Mouse (Mus musculus) intestine, postnatal 0 days (tissue): ENCODE measurements around the gene Ndufaf2. TPM values are rescaled to one million over a fixed set of nuclear protein-coding genes. Genes with fewer than 3 reads are reported as not detected.
A peak's percentile ranks its signal among the peaks of the same experiment; 100 is the strongest.

Experiments used
- ATAC-seq: fragments of 200-750 bp; cut with Nextera tagmentation; 2 replicates; pipeline ENCODE4 v1.8.0; 2017; ENCODE audit warnings: mild to moderate bottlenecking, moderate TSS enrichment, moderate library complexity
- H3K27ac ChIP-seq: fragments of 300-500 bp; sonication (generic); 2 replicates; pipeline ENCODE4 v1.5.1; 2014; ENCODE audit warnings: mild to moderate bottlenecking, low read depth, low read length, moderate library complexity
- H3K27me3 ChIP-seq: fragments of 300-500 bp; sonication (generic); replicated peaks from 2 replicates; pipeline ENCODE4 v1.6.1; 2014; ENCODE audit warnings: low read length, mixed read lengths; ENCODE audit not compliant: control insufficient read depth, insufficient read depth
- H3K36me3 ChIP-seq: fragments of 300-500 bp; sonication (generic); 2 replicates; pipeline ENCODE4 v1.6.1; 2014; ENCODE audit warnings: mild to moderate bottlenecking, moderate library complexity; ENCODE audit not compliant: control insufficient read depth, insufficient read depth
- H3K4me1 ChIP-seq: fragments of 300-500 bp; sonication (generic); replicated peaks from 2 replicates; pipeline ENCODE4 v1.6.1; 2014; ENCODE audit warnings: antibody characterized with exemption, low read length, mixed read lengths; ENCODE audit not compliant: control insufficient read depth, insufficient read depth
- H3K4me2 ChIP-seq: fragments of 300-500 bp; sonication (generic); replicated peaks from 2 replicates; pipeline ENCODE4 v1.6.1; 2014; ENCODE audit warnings: low read depth, mild to moderate bottlenecking, moderate library complexity
- H3K4me3 ChIP-seq: fragments of 300-500 bp; sonication (generic); 2 replicates; pipeline ENCODE4 v1.5.1; 2014; ENCODE audit warnings: low read depth, low read length
- H3K9ac ChIP-seq: fragments of 300-500 bp; sonication (generic); 2 replicates; pipeline ENCODE4 v1.6.1; 2014; ENCODE audit warnings: mild to moderate bottlenecking, low read depth, low read length
- H3K9me3 ChIP-seq: fragments of 300-500 bp; sonication (generic); 2 replicates; pipeline ENCODE4 v1.6.1; 2016; ENCODE audit warnings: mixed run types; ENCODE audit not compliant: control insufficient read depth
- CTCF ChIP-seq: sonication (generic); IDR thresholded peaks from 2 replicates; pipeline ENCODE4 v1.5.1; 2016; ENCODE audit warnings: low read depth, mild to moderate bottlenecking, control low read depth, antibody characterized with exemption, moderate library complexity
- WGBS: fragments of 180-500 bp; shearing (Covaris S2); extraction: QIAGEN DNeasy Blood & Tissue Kit; methylation state at CpG from one replicate; pipeline ENCODE4 v1.1.7; 2014; 5-methylcytosine and 5-hydroxymethylcytosine counted together
- polyA plus RNA-seq: library from polyadenylated mRNA; unstranded; fragments of >200 nt; fragmentation: Nextera tagmentation; extraction: Ambion mirVana; gene quantifications from 2 replicates; pipeline ENCODE4 v1.2.1, GENCODE M21; 2015

The Ndufaf2 gene
- polyA plus RNA-seq, 1 experiment from 2014 or later, result 39.2 TPM

DNA sequence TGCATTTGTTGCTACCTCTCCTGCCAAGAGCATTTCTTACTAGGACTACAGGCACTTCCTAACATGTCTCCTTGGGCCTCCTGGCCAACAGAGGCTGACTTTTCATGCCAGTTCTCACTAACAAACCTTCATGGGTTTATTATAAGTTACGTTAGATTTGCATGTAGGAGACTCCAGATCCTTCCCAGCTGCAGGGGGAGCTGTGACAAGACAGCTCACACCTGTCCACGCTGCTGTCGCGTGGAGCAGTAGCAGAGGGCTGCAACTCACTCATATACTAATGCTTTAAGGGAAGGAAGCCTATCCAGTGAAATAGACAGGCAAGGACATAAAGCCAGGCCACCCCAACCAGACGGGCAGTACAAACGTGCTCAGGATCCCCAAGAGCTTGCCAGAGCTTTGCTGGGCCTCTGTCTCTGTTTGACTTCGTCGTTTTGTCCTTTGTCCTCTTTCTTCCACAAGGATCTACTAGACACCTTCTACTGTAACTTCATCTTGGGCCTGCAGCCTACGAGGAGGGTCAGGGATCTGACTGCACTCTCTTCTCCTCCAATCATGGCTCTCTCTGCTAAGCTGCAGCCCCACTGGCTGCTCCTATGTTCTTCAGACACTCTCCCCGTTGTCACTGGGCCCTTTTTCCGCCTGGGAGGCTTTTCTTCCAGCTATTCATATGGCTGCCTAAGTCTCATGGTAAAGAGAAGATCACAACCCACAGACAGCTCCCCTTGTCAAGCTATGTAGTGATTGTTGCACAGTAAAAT is 94.9 kb downstream of the Ndufaf2 start:
- 74% methylated on average over 11 of the region's 11 CpGs for WGBS

DNA sequence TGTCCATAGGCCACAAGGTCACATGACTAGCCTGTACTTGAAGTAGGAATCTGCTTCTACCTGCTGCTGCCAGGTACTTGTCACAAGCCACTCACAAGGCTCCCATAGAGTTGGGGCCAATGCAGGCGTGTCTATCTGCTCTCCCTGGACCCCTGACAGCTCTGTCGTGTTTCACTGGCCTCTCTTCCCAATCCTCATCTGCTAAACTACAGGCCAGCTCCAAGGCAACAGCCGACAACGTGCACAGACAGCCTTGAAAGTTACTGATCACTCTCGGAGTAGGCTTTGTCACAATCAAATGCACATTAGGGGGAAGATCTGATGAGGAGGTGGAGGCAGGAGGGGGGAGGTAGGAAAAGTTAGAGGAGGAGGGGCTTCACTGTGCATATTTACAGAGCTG is 95.5 kb downstream of the Ndufaf2 start:
- TF ChIP-seq CTCF, result no peak
- no peaks in the 10 kb centered on the region for H3K36me3 ChIP-seq
- H3K9me3 ChIP-seq, result no peaks in the 10 kb centered on the region
- H3K4me3 ChIP-seq, result no peak overlapping the region
- H3K27ac ChIP-seq, result no peak overlapping the region
- H3K4me1 ChIP-seq, result no peaks in the 10 kb centered on the region
- no peaks in the 10 kb centered on the region for H3K27me3 ChIP-seq
- WGBS, result 57% methylated on average over 5 of the region's 5 CpGs
- no peak for ATAC-seq
- H3K9ac ChIP-seq, result no peak overlapping the region
- no peak overlapping the region for H3K4me2 ChIP-seq

More for the DNA sequence above, 94.9 kb downstream of the Ndufaf2 start:
- no peaks in the 10 kb centered on the region for H3K27me3 ChIP-seq
- H3K9ac ChIP-seq, result no peak overlapping the region
- ATAC-seq, result no peak
- no peaks in the 10 kb centered on the region for H3K9me3 ChIP-seq
- H3K36me3 ChIP-seq, result no peaks in the 10 kb centered on the region
- no peaks in the 10 kb centered on the region for H3K4me1 ChIP-seq
- 0 out of 2 replicates have a peak, but pooled peaks have one; percentile 12 for TF ChIP-seq CTCF
- no peak overlapping the region for H3K4me3 ChIP-seq
- H3K4me2 ChIP-seq, result no peak overlapping the region
- H3K27ac ChIP-seq, result no peak overlapping the region

DNA sequence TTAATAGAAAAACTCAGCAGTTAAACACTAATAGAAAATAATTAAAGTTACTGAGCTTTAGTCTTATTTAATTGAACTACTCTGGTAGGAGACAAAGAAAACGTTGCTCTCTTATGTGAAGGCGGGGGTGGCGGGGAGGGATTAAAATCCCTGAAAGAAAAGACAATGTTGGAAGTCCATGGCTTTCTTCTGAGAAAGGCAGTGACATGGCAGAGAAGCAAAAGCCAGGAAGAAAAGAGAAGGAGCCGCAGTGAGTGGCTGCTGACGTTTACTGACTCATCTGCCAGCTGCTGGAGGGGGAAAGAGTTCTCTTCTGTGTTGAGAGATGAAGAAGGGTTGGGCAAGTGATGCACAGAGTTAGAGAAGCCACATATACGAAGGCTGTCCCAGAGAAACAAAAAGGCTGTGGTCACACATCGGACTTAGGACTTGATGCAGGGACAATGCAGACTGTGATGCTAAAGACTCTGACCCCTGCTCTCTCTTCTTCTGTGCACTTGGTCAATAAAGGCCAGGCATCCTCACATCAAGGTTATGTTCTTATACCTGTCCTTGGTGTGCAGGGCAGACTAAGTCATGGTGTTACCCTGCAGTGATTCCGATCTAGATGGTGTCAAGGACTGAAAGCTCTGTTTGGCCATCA is 97.4 kb downstream of the Ndufaf2 start:
- H3K4me3 ChIP-seq, result no peak overlapping the region
- H3K4me2 ChIP-seq, result no peak overlapping the region
- no peak overlapping the region for H3K9ac ChIP-seq
- no peaks in the 10 kb centered on the region for H3K9me3 ChIP-seq
- H3K27me3 ChIP-seq, result no peaks in the 10 kb centered on the region
- WGBS, result 70% methylated on average over 8 of the region's 8 CpGs
- no peak overlapping the region for H3K27ac ChIP-seq
- H3K4me1 ChIP-seq, result no peaks in the 10 kb centered on the region
- TF ChIP-seq CTCF, result no peak
- no peak for ATAC-seq
- H3K36me3 ChIP-seq, result no peaks in the 10 kb centered on the region

DNA sequence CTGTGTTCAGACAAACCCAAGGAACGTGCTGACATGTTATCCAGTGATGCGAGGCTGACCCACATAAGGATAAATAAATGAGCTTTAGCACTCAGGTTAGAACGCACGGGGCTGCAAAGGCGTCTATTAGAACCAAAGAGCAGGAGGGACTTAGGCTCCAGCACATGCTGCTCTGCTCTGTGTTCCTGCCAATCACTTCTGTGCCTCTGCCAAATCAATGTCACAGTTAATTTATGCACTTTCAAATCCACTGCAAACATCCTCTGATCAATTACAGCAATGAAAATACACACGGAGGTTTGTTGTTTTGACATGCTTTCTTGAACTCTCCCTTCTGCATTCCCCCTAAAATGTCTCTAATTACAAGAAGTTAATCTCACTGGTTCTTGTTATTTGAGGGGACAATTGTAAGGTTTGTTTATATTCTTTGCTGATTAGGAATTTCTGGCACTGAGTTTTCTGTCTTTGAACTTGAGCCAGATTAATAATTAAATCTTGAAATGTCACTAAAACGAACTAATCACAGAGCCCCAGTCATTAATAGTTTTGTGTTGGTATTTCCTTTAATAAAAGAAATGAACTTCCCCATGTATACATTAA is 98.0 kb downstream of the Ndufaf2 start:
- Histone ChIP-seq H3K9ac (no peak overlapping the region), H3K9me3 (no peaks in the 10 kb centered on the region), H3K36me3 (no peaks in the 10 kb centered on the region), H3K27me3 (no peaks in the 10 kb centered on the region), H3K27ac (no peak overlapping the region), H3K4me2 (no peak overlapping the region), H3K4me3 (no peak overlapping the region), H3K4me1 (no peaks in the 10 kb centered on the region)
- no peak for TF ChIP-seq CTCF
- WGBS, result 56% methylated on average over 7 of the region's 7 CpGs
- no peak for ATAC-seq

DNA sequence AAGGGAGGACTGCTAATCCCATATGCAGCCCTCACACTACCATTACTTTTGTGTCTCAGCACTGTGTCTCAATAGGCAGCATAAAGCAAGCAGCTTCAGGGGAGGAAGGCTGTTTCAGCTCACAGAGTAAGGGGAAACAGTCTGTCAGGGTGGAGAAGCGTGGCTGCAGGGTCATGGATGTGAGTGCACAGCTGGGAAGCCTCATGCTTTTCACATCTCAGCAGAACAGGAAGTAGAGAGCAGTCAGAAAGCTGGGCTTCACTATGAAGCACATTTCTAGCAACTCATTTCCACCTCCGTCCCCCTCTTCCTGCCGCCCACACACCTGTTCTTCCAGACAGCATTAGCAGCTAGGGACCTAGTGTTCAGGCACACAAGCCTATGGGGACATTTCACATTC is 101.5 kb downstream of the Ndufaf2 start:
- Histone ChIP-seq H3K9me3 (no peaks in the 10 kb centered on the region), H3K4me1 (no peaks in the 10 kb centered on the region), H3K4me2 (no peak overlapping the region), H3K9ac (no peak overlapping the region), H3K4me3 (no peak overlapping the region), H3K27me3 (no peaks in the 10 kb centered on the region), H3K27ac (no peak overlapping the region), H3K36me3 (no peaks in the 10 kb centered on the region)
- no peak for ATAC-seq
- TF ChIP-seq CTCF, result no peak
- 60% methylated on average over 3 of the region's 3 CpGs for WGBS

DNA sequence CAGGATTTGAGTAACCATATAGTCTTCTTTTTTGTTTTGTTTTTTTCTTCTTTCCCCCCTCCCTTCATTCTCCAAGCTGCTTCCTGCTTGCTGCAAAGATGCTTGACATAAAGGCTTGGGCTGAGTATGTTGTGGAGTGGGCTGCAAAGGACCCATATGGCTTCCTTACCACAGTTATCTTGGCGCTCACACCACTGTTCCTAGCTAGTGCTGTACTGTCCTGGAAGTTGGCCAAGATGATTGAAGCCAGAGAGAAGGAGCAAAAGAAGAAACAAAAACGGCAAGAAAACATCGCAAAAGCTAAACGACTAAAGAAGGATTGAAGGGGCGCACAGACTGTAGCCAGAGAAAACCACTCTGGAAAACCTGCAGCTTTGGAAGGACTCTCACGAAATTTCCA is 111.1 kb downstream of the Ndufaf2 start:
- 70% methylated on average over 6 of the region's 6 CpGs for WGBS
- no peak overlapping the region for H3K4me2 ChIP-seq
- no peak overlapping the region for H3K4me3 ChIP-seq
- no peak for TF ChIP-seq CTCF
- ATAC-seq, result no peak
- H3K4me1 ChIP-seq, result no peaks in the 10 kb centered on the region
- H3K27ac ChIP-seq, result no peak overlapping the region
- no peaks in the 10 kb centered on the region for H3K9me3 ChIP-seq
- no peaks in the 10 kb centered on the region for H3K27me3 ChIP-seq
- H3K36me3 ChIP-seq, result peaks cover 5% of the 10 kb centered on the region
- no peak overlapping the region for H3K9ac ChIP-seq
